Mouse (Mus musculus) kidney, postnatal 14 days (tissue): ENCODE measurements at regions not wholly inside any gene's neighbourhood (a gene's known extent, or its start where the extent isn't known, plus 50 kb on each side); places are given as distances from the start of the nearest gene placed in this dataset.
"Not testable (repeated sequence)": the region's sequence is repeated elsewhere in the genome, so short reads cannot be mapped to it uniquely, and the experiment has no call there.

Experiments
- DNase-seq: peaks from one replicate; pipeline ENCODE4 v3.0.0; 2022; ENCODE audit warnings: mixed read lengths

DNA sequence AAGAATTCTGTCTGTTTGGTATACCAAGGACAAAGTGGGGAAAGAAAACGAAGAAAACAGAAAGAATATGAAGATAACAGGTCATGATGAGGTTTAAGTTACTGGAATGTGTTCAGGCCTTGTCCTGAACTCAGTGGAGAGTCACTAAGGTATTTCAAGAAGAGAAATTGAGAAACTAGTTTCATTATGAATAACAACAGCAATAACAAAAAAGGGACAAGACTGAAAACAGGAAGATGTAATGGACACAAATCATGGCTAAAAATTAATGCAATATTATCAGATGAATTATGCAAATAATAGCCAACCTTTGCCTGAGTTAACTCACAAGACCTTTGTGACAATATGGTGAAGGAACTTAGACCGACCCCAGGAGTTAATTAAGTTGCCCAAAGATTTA is 530.2 kb upstream of the 2610301B20Rik start:
- no peak for DNase-seq

DNA sequence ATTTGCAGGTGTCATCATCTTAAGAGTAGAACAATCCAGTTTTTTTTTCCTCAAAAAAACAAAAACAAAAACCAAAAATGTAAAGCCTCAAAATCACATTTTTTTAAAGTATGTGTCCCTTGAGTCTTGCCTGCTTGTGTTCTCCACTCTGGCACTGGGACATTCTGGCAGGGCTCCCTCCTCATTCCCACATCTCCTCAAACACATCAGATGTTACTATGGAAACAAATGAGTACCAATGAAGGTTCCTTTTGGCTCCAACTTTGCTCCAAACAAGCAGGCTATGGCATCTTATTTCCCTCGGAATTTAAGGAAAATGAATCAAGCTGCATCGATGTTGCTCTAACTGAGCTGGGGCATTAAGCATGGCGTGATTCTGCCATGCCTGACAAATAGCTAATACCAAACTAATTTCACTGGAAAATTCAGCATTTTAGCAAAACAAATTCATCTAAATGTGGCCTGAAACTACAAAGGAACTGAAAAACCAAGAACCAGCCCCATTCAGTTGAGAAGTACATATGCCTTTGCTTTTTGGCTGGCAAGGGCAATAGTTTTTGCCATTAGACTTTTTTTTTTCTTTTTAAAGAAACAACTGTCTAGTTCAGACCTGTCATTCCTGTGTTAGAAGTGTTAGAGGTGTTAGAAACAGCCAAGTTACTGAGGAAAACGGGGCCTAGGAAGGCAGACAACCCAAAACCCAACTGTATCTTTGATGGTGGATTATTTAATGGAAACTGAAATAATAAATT is 522.2 kb upstream of the 2610301B20Rik start:
- no peak for DNase-seq

- DNase-seq = no peak
These were observed 516.7 kb upstream of the 2610301B20Rik start for GRCm38 (mm10) chr4:10357572-10357971.

- DNase-seq = no peak
These were observed 484.5 kb upstream of the 2610301B20Rik start for GRCm38 (mm10) chr4:10389790-10390189.

DNA sequence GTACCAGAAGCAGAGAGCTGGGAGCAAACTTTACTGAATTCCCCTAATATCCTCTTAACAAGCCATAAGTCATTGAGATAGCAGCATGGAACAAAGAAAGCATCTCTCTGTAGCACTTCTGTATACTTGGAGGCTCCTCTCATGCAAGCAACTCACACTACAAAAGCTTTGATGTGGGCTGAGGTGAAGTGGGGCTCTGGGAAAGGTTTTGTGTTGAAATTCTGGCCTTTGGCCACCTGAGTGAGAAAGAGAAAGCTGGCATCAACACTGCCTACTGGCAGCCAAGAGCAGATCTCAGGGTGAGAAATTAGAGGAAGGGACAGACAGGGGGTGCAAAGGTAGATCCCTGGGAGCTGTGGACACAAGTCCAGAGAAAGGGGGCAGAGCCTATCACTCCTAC is 477.0 kb upstream of the 2610301B20Rik start:
- no peak for DNase-seq

DNA sequence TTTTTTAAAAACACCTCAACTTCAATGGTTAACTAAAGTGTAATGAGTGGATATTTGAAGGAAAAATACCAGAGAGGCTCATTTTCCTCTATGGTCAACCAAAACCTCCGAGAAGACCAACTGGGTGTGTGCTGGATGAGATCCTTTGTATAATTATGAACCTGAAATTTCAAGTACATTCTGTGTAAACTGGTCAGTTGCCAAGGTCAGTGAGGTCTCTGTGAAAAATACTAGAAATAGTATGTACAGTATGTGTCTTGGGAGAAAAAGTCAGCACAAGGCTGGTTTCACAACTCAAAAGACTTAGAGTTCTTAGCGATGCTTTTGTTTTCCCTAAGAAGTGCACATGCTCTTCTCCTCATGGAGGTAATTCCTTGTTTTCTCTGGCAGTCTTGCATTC is 476.2 kb upstream of the 2610301B20Rik start:
- DNase-seq = no peak

DNA sequence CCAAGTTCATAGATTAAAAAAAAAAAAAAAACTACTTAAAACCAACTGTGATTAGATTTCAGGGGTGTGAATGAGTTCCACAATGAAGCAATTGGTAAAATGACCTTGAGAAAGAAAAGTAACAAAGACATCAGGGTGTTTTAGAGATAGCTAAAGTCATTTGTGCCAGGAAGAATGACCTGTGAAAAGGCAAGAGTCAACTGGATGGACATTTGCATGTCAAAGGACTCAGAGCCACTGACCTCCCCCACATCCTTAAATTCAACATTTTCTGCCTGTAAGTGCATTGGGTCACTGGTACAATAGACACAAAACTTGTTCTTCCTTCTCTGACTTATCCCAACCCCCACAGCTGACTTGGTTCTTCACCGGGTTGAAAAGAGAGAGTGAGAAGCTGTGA is 474.6 kb upstream of the 2610301B20Rik start:
- no peak for DNase-seq

- no peak for DNase-seq
These were observed 471.4 kb upstream of the 2610301B20Rik start for GRCm38 (mm10) chr4:10402928-10403327.

- DNase-seq = no peak
These were observed 469.9 kb upstream of the 2610301B20Rik start for GRCm38 (mm10) chr4:10404438-10404837.

DNA sequence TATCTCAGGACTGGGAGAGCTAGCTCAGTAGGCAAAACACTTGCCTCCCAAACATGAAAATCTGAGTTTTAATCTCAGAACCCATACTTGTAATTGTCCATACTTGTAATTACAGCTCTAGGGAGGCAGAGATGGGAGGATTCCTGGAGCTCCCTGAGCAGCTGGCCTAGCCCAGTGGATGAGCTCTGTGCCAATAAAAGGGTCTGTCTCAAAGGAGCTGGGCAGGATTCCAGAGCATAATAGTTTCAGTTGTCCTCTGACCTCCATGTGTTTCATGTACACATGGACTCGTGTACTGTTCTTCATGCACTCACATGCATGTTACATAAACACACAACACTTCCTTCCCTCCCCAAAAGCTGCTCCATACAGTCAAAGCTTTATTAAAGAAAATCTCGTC is 469.2 kb upstream of the 2610301B20Rik start:
- DNase-seq = no peak

DNA sequence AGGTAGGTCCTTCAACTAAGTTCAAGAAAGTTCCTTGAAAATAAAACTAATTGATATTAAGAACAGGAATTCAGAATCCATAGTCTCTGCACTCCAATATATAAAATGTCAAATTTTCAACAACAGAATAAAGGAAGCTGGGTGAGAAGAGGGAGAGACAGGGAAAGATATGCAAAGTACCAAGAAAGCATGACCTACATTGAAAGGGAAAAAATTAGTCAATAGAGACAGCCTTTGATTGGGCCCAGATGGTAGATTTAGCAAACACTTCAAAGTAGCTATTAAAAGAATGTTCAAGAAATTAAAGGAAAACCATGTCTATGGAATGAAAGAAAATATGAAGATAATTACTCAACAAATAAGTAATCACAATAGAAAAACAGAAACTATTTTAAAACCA is 460.0 kb upstream of the 2610301B20Rik start:
- no peak for DNase-seq

DNA sequence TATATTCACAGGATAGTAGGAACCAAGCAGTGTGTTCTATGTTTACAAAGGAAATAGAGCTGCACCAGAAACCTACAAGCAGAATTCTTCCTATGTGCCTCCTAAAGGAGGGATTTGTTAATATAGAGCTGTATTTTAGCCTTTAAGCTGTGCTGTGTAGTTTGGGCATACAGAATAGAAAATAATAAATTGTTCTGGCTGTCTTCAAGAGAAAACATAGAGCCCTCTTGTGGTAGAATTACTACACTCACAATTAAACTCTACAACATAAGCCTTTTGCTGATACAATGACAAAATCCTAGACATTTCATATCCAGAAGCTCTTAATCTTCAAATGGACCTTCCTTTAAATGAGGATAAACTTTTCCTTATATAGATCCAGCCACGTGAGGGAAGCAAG is 452.9 kb upstream of the 2610301B20Rik start:
- no peak for DNase-seq

- DNase-seq = no peak
These were observed 439.9 kb upstream of the 2610301B20Rik start for GRCm38 (mm10) chr4:10434438-10434837.

DNA sequence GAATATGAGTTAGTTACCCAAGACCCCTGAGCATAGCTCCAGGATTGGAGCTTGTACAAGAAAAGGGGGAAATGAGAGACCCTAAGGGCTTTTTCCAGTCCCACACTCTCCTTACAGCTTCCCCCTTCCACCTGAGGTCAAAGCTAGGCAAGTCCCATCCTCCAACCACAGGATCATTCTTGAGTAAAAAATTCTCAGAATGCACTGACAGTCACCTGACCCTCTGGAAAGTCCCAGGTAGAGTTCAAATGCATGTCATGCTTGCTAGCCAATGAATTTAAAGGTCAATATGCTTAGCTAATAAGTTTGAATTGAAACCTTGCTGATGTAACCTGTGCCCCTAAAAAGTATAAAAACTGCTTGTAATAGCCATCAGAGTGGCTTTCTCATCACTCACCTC is 434.4 kb upstream of the 2610301B20Rik start:
- DNase-seq = not testable (repeated sequence)

- DNase-seq = no peak
These were observed 414.7 kb upstream of the 2610301B20Rik start for GRCm38 (mm10) chr4:10459603-10460002.

DNA sequence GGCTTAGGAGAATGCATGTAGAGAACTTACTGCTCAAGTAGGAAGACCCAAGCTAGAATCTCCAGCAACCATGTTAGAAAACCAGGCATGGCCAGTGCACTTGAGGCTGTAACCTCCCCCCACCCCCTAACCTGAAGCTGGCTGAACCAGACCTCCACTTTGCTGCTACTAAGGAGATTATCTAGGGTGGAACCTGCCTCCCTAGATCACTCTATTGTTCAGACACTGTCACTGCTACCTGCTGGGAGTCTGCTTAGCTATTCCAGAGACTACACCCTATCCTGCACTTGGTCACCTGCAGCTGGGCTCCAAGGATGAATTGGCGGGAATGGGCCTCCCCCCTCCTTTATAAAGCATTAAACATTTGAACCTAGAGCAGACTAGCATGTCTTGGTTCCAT is 393.4 kb upstream of the 2610301B20Rik start:
- DNase-seq = no peak

GRCm38 (mm10) chr4:10508163-10508821 is 366.0 kb upstream of the 2610301B20Rik start:
- peak; percentile 6 for DNase-seq

- no peak for DNase-seq
These were observed 364.3 kb upstream of the 2610301B20Rik start for GRCm38 (mm10) chr4:10510013-10510412.

DNA sequence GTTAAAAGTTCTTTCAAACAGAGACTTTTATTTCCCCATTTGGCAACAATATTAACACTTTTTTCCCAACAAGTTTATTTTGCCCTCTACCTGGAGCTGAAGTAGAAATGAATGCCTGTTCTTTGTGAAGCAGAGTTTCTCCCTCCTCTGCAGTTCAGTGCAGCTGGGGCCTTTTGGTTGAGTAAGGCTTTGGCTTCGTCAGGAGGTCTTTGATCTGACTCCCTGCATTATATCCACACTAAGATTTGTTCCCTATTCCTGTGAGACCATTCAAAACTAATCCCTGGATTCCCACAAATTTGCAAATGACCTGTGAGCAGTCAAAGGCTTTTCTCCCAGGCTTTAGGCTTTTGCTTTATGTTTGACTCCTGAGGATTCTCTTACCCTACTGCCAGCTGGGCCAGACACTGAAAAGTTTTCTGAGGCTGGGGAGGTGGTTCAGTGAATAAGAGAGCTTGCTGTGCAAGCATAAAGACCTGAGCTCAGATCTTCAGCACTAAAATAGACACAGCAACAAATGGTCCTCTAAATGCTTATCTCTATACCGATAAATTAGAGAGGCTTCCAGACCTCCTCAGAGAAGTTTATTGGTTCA is 323.5 kb upstream of the 2610301B20Rik start:
- DNase-seq = no peak

- no peak for DNase-seq
These were observed 320.6 kb upstream of the 2610301B20Rik start for GRCm38 (mm10) chr4:10553724-10554123.

- no peak for DNase-seq
These were observed 314.2 kb upstream of the 2610301B20Rik start for GRCm38 (mm10) chr4:10560078-10560477.

- no peak for DNase-seq
These were observed 269.8 kb upstream of the 2610301B20Rik start for GRCm38 (mm10) chr4:10604513-10604912.

- DNase-seq = no peak
These were observed 266.3 kb upstream of the 2610301B20Rik start for GRCm38 (mm10) chr4:10607855-10608576.
